Mouse (Mus musculus): ENCODE results near the gene Prkca.

- TF ChIP-seq POLR2A (IDR thresholded peaks at IDR 0.05; ENCODE audit: extremely low read depth, insufficient read depth, low read length), result no peak
- no peak for TF ChIP-seq CTCF (IDR thresholded peaks at IDR 0.05; ENCODE audit: extremely low read depth, insufficient read depth, low read length)
Measured at GRCm38 (mm10) chr11:108104085-108104484, 239.6 kb downstream of the Prkca start.
